Mouse (Mus musculus) ES-E14 (cell line): Measurements from ENCODE around the gene Nectin4.

ENCODE experiments used
- CHD2 ChIP-seq: IDR thresholded peaks from 2 replicates; pipeline ENCODE4 v1.6.1; 2014; ENCODE audit warnings: mild to moderate bottlenecking, low read depth, low read length, inconsistent platforms
- HCFC1 ChIP-seq: IDR thresholded peaks from 2 replicates; pipeline ENCODE4 v1.6.1; 2012; ENCODE audit warnings: low read length, inconsistent platforms, borderline replicate concordance; ENCODE audit not compliant: insufficient read depth
- MAFK ChIP-seq: IDR thresholded peaks from 2 replicates; pipeline ENCODE4 v1.6.1; 2014; ENCODE audit warnings: mild to moderate bottlenecking, low read depth, low read length, inconsistent platforms; ENCODE audit not compliant: insufficient read depth
- ZC3H11A ChIP-seq: IDR thresholded peaks from 2 replicates; pipeline ENCODE4 v1.6.1; 2012; ENCODE audit warnings: low read depth, mild to moderate bottlenecking, inconsistent platforms, low read length, borderline replicate concordance

DNA sequence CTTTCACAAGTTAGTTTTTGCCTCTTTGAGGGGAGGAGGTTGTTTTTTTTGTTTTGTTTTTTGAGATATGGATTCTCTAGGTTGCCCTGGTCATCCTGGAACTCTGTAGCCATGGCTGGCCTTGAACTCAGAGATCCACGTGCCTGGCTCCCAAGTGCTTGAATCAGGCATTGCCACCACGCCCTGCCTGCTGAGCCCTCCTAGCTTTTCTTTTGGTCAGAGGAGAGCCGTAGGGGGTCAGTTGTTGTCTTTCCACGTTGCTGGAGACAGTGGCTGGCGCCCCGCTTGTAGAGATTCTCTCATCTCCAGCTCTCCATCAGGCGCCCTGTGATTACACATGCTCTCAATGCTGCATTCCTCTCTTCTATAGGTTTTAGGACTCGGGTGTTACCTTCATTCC is 43.7 kb downstream of the Nectin4 start:
- TF ChIP-seq HCFC1 (no peak), CHD2 (no peak), ZC3H11A (no peak), MAFK (no peak)
